Mouse (Mus musculus) neural tube, embryonic 11.5 days (tissue): ENCODE data around the gene Hap1. TPM values are rescaled to one million over a fixed set of nuclear protein-coding genes. Genes with fewer than 3 reads are reported as not detected.
"Not testable (repeated sequence)": the region's sequence is repeated elsewhere in the genome, so short reads cannot be mapped to it uniquely, and the experiment has no call there.

Source experiments
- ATAC-seq: fragments of 200-750 bp; cut with Nextera tagmentation; 2 replicates; pipeline ENCODE4 v1.8.0; 2017; ENCODE audit warnings: moderate number of reproducible peaks, mild to moderate bottlenecking, moderate TSS enrichment, moderate library complexity; ENCODE audit not compliant: insufficient read depth, low FRiP score, low TSS enrichment
- DNase-seq: peaks from one replicate; pipeline ENCODE4 v3.0.0-alpha.2; 2015; ENCODE audit warnings: low spot score
- H3K27ac ChIP-seq: fragments of 300-500 bp; sonication (generic); 2 replicates; pipeline ENCODE4 v1.5.1; 2014; ENCODE audit warnings: low read depth, mild to moderate bottlenecking, low read length
- H3K27me3 ChIP-seq: fragments of 300-500 bp; sonication (generic); 2 replicates; pipeline ENCODE4 v1.6.1; 2014; ENCODE audit warnings: mild to moderate bottlenecking, low read length, mixed read lengths; ENCODE audit not compliant: control insufficient read depth, insufficient read depth
- H3K36me3 ChIP-seq: fragments of 300-500 bp; sonication (generic); 2 replicates; pipeline ENCODE4 v1.6.1; 2014; ENCODE audit warnings: mild to moderate bottlenecking, low read length, moderate library complexity, mixed read lengths; ENCODE audit not compliant: control insufficient read depth, insufficient read depth
- H3K4me1 ChIP-seq: fragments of 300-500 bp; sonication (generic); 2 replicates; pipeline ENCODE4 v1.6.1; 2014; ENCODE audit warnings: low read length, mixed read lengths; ENCODE audit not compliant: control insufficient read depth, insufficient read depth
- H3K4me2 ChIP-seq: fragments of 300-500 bp; sonication (generic); 2 replicates; pipeline ENCODE4 v1.6.1; 2014; ENCODE audit warnings: low read depth, mild to moderate bottlenecking, moderate library complexity
- H3K4me3 ChIP-seq: fragments of 300-500 bp; sonication (generic); 2 replicates; pipeline ENCODE4 v1.5.1; 2014; ENCODE audit warnings: low read depth, low read length
- H3K9ac ChIP-seq: fragments of 300-500 bp; sonication (generic); 2 replicates; pipeline ENCODE4 v1.6.1; 2014; ENCODE audit warnings: mild to moderate bottlenecking, low read length
- H3K9me3 ChIP-seq: fragments of 300-500 bp; sonication (generic); 2 replicates; pipeline ENCODE4 v1.6.1; 2016; ENCODE audit warnings: low read length; ENCODE audit not compliant: control insufficient read depth
- WGBS: fragments of 180-500 bp; shearing (Covaris S2); extraction: QIAGEN DNeasy Blood & Tissue Kit; methylation state at CpG from one replicate; pipeline ENCODE4 v1.1.7; 2014; 5-methylcytosine and 5-hydroxymethylcytosine counted together
- polyA plus RNA-seq: library from polyadenylated mRNA; unstranded; fragments of >200 nt; fragmentation: Nextera tagmentation; extraction: Ambion mirVana; gene quantifications from 2 replicates; pipeline ENCODE4 v1.2.1, GENCODE M21; 2014

The Hap1 gene
- polyA plus RNA-seq, 1 experiment from 2014 or later = 10.6 TPM

- H3K27me3 ChIP-seq = peaks cover 17% of the 10 kb centered on the region
- 34% methylated on average over 10 of the region's 10 CpGs for WGBS
- H3K36me3 ChIP-seq = no peaks in the 10 kb centered on the region
- no peaks in the 10 kb centered on the region for H3K9me3 ChIP-seq
- 0 out of 2 replicates have a peak, but pooled peaks cover 2% of the 10 kb centered on the region for H3K4me1 ChIP-seq
- no peak overlapping the region for H3K9ac ChIP-seq
- no peak overlapping the region for H3K4me2 ChIP-seq
- ATAC-seq (no peak), DNase-seq (peak; percentile 45)
- no peak overlapping the region for H3K4me3 ChIP-seq
- no peak overlapping the region for H3K27ac ChIP-seq
These were observed 3.7 kb downstream of the Hap1 start for GRCm38 (mm10) chr11:100352076-100352857.

GRCm38 (mm10) chr11:100344269-100344668 is 11.7 kb downstream of the Hap1 start:
- Histone ChIP-seq H3K27ac (no peak overlapping the region), H3K9ac (no peak overlapping the region), H3K36me3 (no peaks in the 10 kb centered on the region), H3K27me3 (no peaks in the 10 kb centered on the region), H3K4me2 (no peak overlapping the region), H3K4me3 (no peak overlapping the region), H3K9me3 (no peaks in the 10 kb centered on the region), H3K4me1 (no peaks in the 10 kb centered on the region)
- DNase-seq = no peak
- 92% methylated on average over 10 of the region's 10 CpGs for WGBS
- ATAC-seq = no peak

DNA sequence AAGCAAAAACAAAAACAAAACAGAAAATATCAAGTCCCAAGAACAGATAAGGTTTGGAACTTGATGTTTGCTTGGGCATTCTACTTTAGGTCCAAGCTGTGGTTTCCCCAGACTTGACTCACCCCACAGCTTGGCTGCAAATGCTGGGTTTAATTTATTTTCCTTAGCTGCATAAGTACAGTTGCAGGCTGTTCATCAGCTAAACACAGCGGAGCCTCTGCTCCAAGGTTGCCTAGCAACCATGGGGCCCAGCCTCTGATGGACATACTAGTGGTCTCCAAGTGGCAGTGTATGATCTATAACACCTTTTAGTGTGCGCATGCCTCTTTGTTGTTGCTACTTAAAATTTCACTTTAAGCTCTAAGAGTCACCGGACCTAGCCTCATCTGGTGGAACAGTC is 20.2 kb downstream of the Hap1 start:
- peaks cover 3% of the 10 kb centered on the region; the same call in 1 of the 2 replicates for H3K4me1 ChIP-seq
- no peaks in the 10 kb centered on the region for H3K9me3 ChIP-seq
- no peak overlapping the region for H3K4me2 ChIP-seq
- H3K36me3 ChIP-seq = no peaks in the 10 kb centered on the region
- peak overlapping the region; percentile 44; the same call in 1 of the 2 replicates for H3K27ac ChIP-seq
- no peak for ATAC-seq
- 61% methylated on average over 3 of the region's 3 CpGs for WGBS
- H3K9ac ChIP-seq = no peak overlapping the region
- no peaks in the 10 kb centered on the region for H3K27me3 ChIP-seq
- peak; percentile 48 for DNase-seq
- no peak overlapping the region for H3K4me3 ChIP-seq

DNA sequence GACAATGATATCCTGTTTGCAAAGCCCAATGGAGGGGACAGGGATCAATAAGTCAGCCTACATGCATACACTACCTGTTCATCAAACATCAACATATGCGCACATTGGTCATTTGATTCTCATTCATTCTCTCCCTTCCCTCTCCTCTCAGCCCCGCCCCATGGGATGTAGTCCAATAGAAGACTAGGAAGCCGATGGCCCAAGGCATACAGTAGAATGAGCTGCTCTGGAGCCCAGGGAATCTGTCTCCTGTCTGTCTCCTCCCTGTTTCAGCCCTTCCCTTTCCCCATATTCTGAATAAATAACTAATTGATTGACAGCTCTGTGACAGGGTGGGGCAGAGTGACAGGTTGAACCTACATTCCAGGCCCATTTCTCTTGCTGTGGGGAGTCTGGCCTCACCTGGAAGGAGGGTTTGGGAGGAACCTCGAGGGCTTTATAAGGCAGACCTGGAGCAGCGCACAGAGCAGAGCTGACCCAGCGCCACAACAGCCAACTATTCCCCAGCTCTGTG is 21.9 kb downstream of the Hap1 start, which contains the start of gene Gast:
Gast (plus strand) TSS at position 464 of the 514 bp plus-strand sequence.
- Histone ChIP-seq H3K27me3 (no peaks in the 10 kb centered on the region), H3K9ac (no peak within 1 kb of the TSS), H3K4me3 (no peak within 1 kb of the TSS), H3K4me2 (no peak within 1 kb of the TSS), H3K36me3 (no peaks in the 10 kb centered on the region), H3K27ac (no peak within 1 kb of the TSS), H3K9me3 (no peaks in the 10 kb centered on the region), H3K4me1 (peaks cover 3% of the 10 kb centered on the region; the same call in 1 of the 2 replicates)
- no peak for ATAC-seq
- DNase-seq = no peak
- 78% methylated on average over 6 of the region's 6 CpGs for WGBS

- Histone ChIP-seq H3K9ac (no peak overlapping the region), H3K4me2 (no peak overlapping the region), H3K27me3 (no peaks in the 10 kb centered on the region), H3K4me3 (no peak overlapping the region), H3K9me3 (no peaks in the 10 kb centered on the region), H3K36me3 (no peaks in the 10 kb centered on the region), H3K4me1 (peaks cover 3% of the 10 kb centered on the region; the same call in 1 of the 2 replicates), H3K27ac (0 out of 2 replicates have a peak overlapping the region, but pooled peaks have one; percentile 44)
- 66% methylated on average over 9 of the region's 9 CpGs for WGBS
- no peak for DNase-seq
- ATAC-seq = no peak
These were observed 23.0 kb downstream of the Hap1 start for GRCm38 (mm10) chr11:100332766-100333515.

- not testable (repeated sequence) for H3K9ac ChIP-seq, H3K9me3 ChIP-seq, H3K27me3 ChIP-seq, H3K4me3 ChIP-seq, H3K4me2 ChIP-seq, H3K36me3 ChIP-seq, ATAC-seq, DNase-seq, H3K4me1 ChIP-seq, H3K27ac ChIP-seq
- 66% methylated on average over 8 of the region's 8 CpGs for WGBS
These were observed 25.0 kb downstream of the Hap1 start for GRCm38 (mm10) chr11:100330816-100331375.

- Histone ChIP-seq H3K4me2 (no peak overlapping the region), H3K4me1 (peaks cover 3% of the 10 kb centered on the region; the same call in 1 of the 2 replicates), H3K27me3 (no peaks in the 10 kb centered on the region), H3K36me3 (no peaks in the 10 kb centered on the region), H3K9ac (no peak overlapping the region), H3K4me3 (no peak overlapping the region), H3K27ac (no peak overlapping the region), H3K9me3 (no peaks in the 10 kb centered on the region)
- ATAC-seq (no peak), DNase-seq (no peak)
- 65% methylated on average over 16 of the region's 16 CpGs for WGBS
These were observed 25.7 kb downstream of the Hap1 start for GRCm38 (mm10) chr11:100330235-100330634.

DNA sequence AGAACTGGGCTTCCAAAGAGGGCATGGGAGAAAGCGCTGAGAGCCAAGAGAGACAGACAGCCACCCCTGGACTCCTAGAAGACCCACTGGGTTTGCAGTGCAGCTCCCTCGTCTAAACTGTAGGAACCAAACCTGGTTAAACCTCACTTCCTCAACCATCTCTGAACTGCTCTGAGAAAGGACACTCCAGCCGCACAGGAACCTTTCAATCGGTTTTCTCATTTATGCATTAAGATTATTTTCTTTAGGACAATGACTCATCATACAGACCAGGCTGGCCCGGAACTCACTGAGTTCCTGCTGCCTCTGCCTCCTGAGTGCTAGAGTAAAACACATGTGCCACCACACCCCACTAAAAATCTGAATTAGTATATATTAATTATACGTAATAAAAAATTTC is 28.2 kb downstream of the Hap1 start:
- Histone ChIP-seq H3K4me2 (no peak overlapping the region), H3K27ac (no peak overlapping the region), H3K9me3 (no peaks in the 10 kb centered on the region), H3K9ac (no peak overlapping the region), H3K27me3 (no peaks in the 10 kb centered on the region), H3K36me3 (no peaks in the 10 kb centered on the region; the same call in 1 of the 2 replicates), H3K4me3 (no peak overlapping the region), H3K4me1 (peaks cover 3% of the 10 kb centered on the region; the same call in 1 of the 2 replicates)
- ATAC-seq (no peak), DNase-seq (no peak)
- WGBS = 85% methylated on average over 6 of the region's 6 CpGs
